Mouse (Mus musculus) left cerebral cortex, adult 2 months (tissue): ENCODE measurements at regions not wholly inside any gene's neighbourhood (a gene's known extent, or its start where the extent isn't known, plus 50 kb on each side); places are given as distances from the start of the nearest gene placed in this dataset.
A peak's percentile ranks its signal among the peaks of the same experiment; 100 is the strongest.

Experiments
- DNase-seq, 2 experiments: peaks; one replicate each; pipeline ENCODE4 v3.0.0; 2021 to 2022; ENCODE audit warnings: low spot score in 2 of 2, mixed read lengths in 1 of 2; ENCODE audit errors: extremely low spot score in 1 of 2
- H3K27ac ChIP-seq: fragments of 200-600 bp; 2 replicates; pipeline ENCODE4 v1.8.1; 2022
- H3K4me3 ChIP-seq: fragments of 200-600 bp; 2 replicates; pipeline ENCODE4 v1.8.1; 2022
- CTCF ChIP-seq: fragments of 200-600 bp; IDR thresholded peaks from 2 replicates; pipeline ENCODE4 v1.8.1; 2022; ENCODE audit warnings: antibody characterized with exemption, mild to moderate bottlenecking, moderate library complexity
- intact Hi-C: fragments of 180-260 bp; cut with DNase I; formaldehyde crosslinking; loops from one replicate; pipeline ENCODE4 v1.15.1; 2025

- no peak overlapping the region for H3K4me3 ChIP-seq
- intact Hi-C loops, result no loop called here
- H3K27ac ChIP-seq, result no peak overlapping the region
- peak; percentile 50 for TF ChIP-seq CTCF
- peak in 1 of 2 experiments; percentile 8 for DNase-seq
Measured at GRCm38 (mm10) chr3:66398214-66399150, 101.8 kb upstream of the Veph1 start.

GRCm38 (mm10) chr3:66375088-66375910 lies 78.7 kb upstream of the Veph1 start:
- intact Hi-C loops, result no loop called here
- no peak for DNase-seq

GRCm38 (mm10) chr3:66374603-66375002 lies 78.0 kb upstream of the Veph1 start:
- no peak for DNase-seq
- Histone ChIP-seq H3K27ac (no peak overlapping the region), H3K4me3 (no peak overlapping the region)
- intact Hi-C loops, result no loop called here
- no peak for TF ChIP-seq CTCF

More at GRCm38 (mm10) chr3:66375088-66375910, 78.7 kb upstream of the Veph1 start:
- TF ChIP-seq CTCF, result no peak
- Histone ChIP-seq H3K27ac (no peak overlapping the region), H3K4me3 (no peak overlapping the region)

- TF ChIP-seq CTCF, result no peak
- no peak overlapping the region for H3K4me3 ChIP-seq
- no peak overlapping the region for H3K27ac ChIP-seq
- DNase-seq, result no peak
- intact Hi-C loops, result no loop called here
Measured at GRCm38 (mm10) chr3:66373807-66374575, 77.4 kb upstream of the Veph1 start.
